Mouse (Mus musculus) G1E (cell line): ENCODE measurements around the gene Phldb1. TPM values are rescaled to one million over a fixed set of nuclear protein-coding genes. Genes with fewer than 3 reads are reported as not detected.

ENCODE experiments used
- ATAC-seq: 2 replicates; pipeline ENCODE4 v1.8.0; 2016; ENCODE audit warnings: mild to moderate bottlenecking; ENCODE audit not compliant: insufficient number of reproducible peaks, poor library complexity, low FRiP score, severe bottlenecking; ENCODE audit errors: extremely low read depth
- DNase-seq: peaks from one replicate; pipeline ENCODE4 v3.0.0; 2012; ENCODE audit warnings: low spot score
- H3K27me3 ChIP-seq: 2 replicates; pipeline ENCODE4 v1.6.1; 2012; ENCODE audit warnings: mild to moderate bottlenecking, low read length, inconsistent platforms; ENCODE audit not compliant: insufficient read depth
- H3K36me3 ChIP-seq: replicated peaks from 2 replicates; pipeline ENCODE3; 2012; ENCODE audit warnings: mild to moderate bottlenecking, inconsistent platforms
- H3K4me1 ChIP-seq: 2 replicates; pipeline ENCODE4 v1.6.1; 2012; ENCODE audit warnings: low read depth, low read length, inconsistent platforms, mixed read lengths; ENCODE audit not compliant: insufficient read depth
- H3K4me3 ChIP-seq: 2 replicates; pipeline ENCODE4 v1.5.1; 2012; ENCODE audit warnings: low read depth, mild to moderate bottlenecking, inconsistent platforms, low read length, moderate library complexity, mixed read lengths
- H3K9me3 ChIP-seq: replicated peaks from 2 replicates; pipeline ENCODE4 v1.6.1; 2012; ENCODE audit warnings: inconsistent platforms
- CTCF ChIP-seq: IDR thresholded peaks from 2 replicates; pipeline ENCODE4 v1.5.1; 2012; ENCODE audit warnings: low read depth, low read length, inconsistent platforms, mixed read lengths
- GATA1 ChIP-seq: IDR thresholded peaks from 2 replicates; pipeline ENCODE4 v1.6.1; 2012; ENCODE audit warnings: borderline replicate concordance, low read length, inconsistent platforms, mixed read lengths
- GATA2 ChIP-seq: IDR thresholded peaks from 2 replicates; pipeline ENCODE4 v1.6.1; 2012; ENCODE audit warnings: low read depth, low read length, inconsistent platforms, borderline replicate concordance
- POLR2AphosphoS5 ChIP-seq: IDR thresholded peaks from 2 replicates; pipeline ENCODE4 v1.6.1; 2012; ENCODE audit warnings: low read depth, low read length, inconsistent platforms; ENCODE audit not compliant: insufficient replicate concordance
- TAL1 ChIP-seq: conservative IDR thresholded peaks from 2 replicates; pipeline ENCODE4 v1.6.1; 2012; ENCODE audit warnings: low read depth, low read length, inconsistent platforms, mixed read lengths
- polyA plus RNA-seq: library from polyadenylated mRNA; stranded (reverse); fragments of >175 nt; gene quantifications from 2 replicates; pipeline ENCODE4 v1.2.3, GENCODE M21; 2012
- total RNA-seq, 2 experiments: library from RNA; stranded (forward) in 1 of 2; stranded (reverse) in 1 of 2; fragments of 200-1000 nt in 1 of 2; fragments of >200 nt in 1 of 2; fragmentation: Nextera tagmentation in 1 of 2; gene quantifications; 2 replicates each; pipeline ENCODE4 v1.2.3; 2014 to 2017

Gene Phldb1
- total and polyA plus RNA-seq, 3 experiments: 4.0 to 8.1 (median 7.4) TPM

DNA sequence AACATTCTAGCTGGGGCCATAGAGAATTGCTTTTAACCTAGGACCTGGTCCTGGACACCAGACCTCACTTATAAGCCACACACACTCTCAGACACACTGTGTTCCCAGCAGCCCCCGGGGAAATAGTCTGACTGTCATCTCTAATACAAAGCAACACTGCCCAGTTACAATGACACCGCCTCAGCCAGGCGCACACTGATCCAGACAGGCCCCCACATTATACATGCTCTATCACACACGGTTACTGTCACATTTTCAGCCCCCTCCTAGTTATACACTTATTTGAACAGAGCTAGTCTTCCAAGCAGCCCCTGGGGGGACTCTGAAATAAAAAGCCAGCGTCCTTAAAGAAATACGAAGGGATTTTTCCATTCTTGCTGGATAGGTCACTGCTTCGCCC is 12.4 kb downstream of the Phldb1 start:
- Histone ChIP-seq H3K36me3 (no peaks in the 10 kb centered on the region), H3K27me3 (peaks cover 88% of the 10 kb centered on the region), H3K4me1 (peaks cover 58% of the 10 kb centered on the region), H3K4me3 (no peak overlapping the region), H3K9me3 (no peaks in the 10 kb centered on the region)
- ATAC-seq: no peak
- DNase-seq: no peak
- TF ChIP-seq CTCF (no peak), TAL1 (no peak), GATA2 (no peak), POLR2AphosphoS5 (no peak), GATA1 (no peak)

GRCm38 (mm10) chr9:44721877-44722186 is 13.2 kb downstream of the Phldb1 start:
- peaks cover 64% of the 10 kb centered on the region for H3K4me1 ChIP-seq
- TF ChIP-seq TAL1: no peak
- no peak for TF ChIP-seq CTCF
- no peak for TF ChIP-seq GATA1
- no peak for TF ChIP-seq GATA2
- no peak for TF ChIP-seq POLR2AphosphoS5
- ATAC-seq (no peak), DNase-seq (no peak)
- no peak overlapping the region for H3K4me3 ChIP-seq
- peaks cover 81% of the 10 kb centered on the region for H3K27me3 ChIP-seq
- H3K9me3 ChIP-seq: no peaks in the 10 kb centered on the region
- H3K36me3 ChIP-seq: no peaks in the 10 kb centered on the region

DNA sequence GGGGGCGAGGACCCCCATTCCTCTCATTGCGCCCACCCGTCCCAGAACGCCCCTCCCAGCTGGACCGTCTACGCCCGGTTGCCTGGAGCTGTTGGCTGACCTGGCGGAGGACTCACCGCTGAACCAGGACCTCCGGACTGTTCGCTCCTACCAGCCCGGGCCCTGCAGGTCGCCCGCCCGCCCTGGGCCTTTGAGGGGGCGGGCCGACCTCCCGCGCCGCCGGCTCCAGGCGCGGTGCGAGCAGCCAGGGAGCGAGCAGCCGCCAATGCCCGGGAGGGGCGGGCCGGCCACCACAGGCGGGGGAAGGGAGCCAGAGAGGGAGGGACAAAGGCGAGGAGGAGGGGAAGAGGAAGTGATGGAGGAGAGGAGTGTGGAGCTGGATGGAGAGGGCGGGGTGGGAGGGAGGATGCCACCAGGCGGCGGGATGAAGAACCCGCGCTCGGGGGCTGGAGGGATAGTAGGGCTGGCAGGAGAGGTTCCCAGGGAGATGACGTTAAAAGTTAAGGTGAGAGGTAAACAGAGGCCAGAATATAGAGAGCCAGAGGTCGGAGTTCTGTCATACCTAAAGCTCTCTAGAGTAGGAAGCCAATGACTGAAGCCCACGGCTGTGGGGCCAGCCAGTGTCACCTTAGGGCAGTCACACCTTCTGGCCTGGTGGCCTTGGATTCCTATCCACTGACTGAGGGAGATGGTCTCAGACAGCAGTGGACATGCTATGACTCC is 13.7 kb downstream of the Phldb1 start:
- Histone ChIP-seq H3K9me3 (no peaks in the 10 kb centered on the region), H3K4me1 (peaks cover 65% of the 10 kb centered on the region), H3K4me3 (peak overlapping the region; percentile 68), H3K27me3 (peaks cover 79% of the 10 kb centered on the region), H3K36me3 (no peaks in the 10 kb centered on the region)
- DNase-seq: peak; percentile 73
- ATAC-seq: peak; percentile 65; the same call in 1 of the 2 replicates
- TF ChIP-seq GATA1 (no peak), CTCF (no peak), GATA2 (no peak), TAL1 (no peak), POLR2AphosphoS5 (no peak)

GRCm38 (mm10) chr9:44720358-44721153 is 14.4 kb downstream of the Phldb1 start:
- peaks cover 81% of the 10 kb centered on the region for H3K27me3 ChIP-seq
- no peak for ATAC-seq
- H3K36me3 ChIP-seq: peaks cover 2% of the 10 kb centered on the region
- H3K4me3 ChIP-seq: peak overlapping the region; percentile 68
- DNase-seq: no peak
- H3K9me3 ChIP-seq: no peaks in the 10 kb centered on the region
- H3K4me1 ChIP-seq: peaks cover 64% of the 10 kb centered on the region
- TF ChIP-seq TAL1 (no peak), POLR2AphosphoS5 (no peak), CTCF (no peak), GATA2 (no peak), GATA1 (no peak)

DNA sequence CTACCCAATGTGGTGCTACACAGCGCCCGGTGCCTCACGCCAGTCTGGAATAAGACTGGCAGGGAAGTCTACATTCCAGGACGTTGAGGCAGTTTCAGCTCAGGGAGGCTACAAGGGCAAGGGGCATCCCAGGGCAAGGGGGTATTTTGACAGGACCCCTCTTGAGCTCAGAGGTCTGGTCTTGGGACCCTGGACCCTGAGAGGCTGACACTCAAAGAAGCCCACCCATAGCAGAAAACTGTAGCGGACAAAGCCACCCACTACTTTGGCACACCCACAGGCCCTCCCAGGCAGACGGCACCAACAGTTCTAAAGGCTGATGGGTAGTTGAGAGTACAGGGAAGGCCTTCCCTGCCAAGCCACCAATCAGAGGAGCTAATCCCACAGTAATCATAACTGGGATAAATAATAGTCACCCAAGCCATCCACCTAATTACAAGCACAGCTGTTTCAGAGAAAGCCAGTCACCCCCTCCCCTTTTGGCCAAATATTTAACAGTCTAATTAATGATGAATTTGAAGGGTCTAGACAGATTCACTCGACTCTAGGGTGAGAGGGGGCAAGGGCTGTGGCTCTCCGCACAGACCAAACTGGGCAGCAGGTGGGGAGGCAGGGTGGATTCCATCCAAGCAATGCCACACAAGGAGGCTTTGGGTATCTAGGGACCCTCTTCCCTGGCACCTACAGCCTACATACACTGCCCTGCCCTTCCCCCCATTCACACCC is 15.2 kb downstream of the Phldb1 start:
- DNase-seq: no peak
- Histone ChIP-seq H3K4me3 (no peak overlapping the region), H3K4me1 (peaks cover 64% of the 10 kb centered on the region), H3K9me3 (no peaks in the 10 kb centered on the region), H3K36me3 (peaks cover 7% of the 10 kb centered on the region), H3K27me3 (peaks cover 80% of the 10 kb centered on the region)
- no peak for ATAC-seq
- TF ChIP-seq GATA2 (no peak), POLR2AphosphoS5 (no peak), GATA1 (no peak), CTCF (no peak), TAL1 (no peak)
